Mouse (Mus musculus) left cerebral cortex, postnatal 14 days (tissue): ENCODE results near the gene Tbx2. TPM values are rescaled to one million over a fixed set of nuclear protein-coding genes. Genes with fewer than 3 reads are reported as not detected.

Source experiments
- DNase-seq, 2 experiments: peaks; one replicate each; pipeline ENCODE4 v3.0.0; 2021 to 2022; ENCODE audit warnings: low spot score in 2 of 2, mixed read lengths in 1 of 2
- intact Hi-C: fragments of 180-260 bp; cut with DNase I; formaldehyde crosslinking; loops from one replicate; pipeline ENCODE4 v1.15.1; 2025
- total RNA-seq, 2 experiments: library from RNA; stranded (reverse); gene quantifications; 2 replicates each; pipeline ENCODE4 v1.2.3; 2021

The Tbx2 gene
- total RNA-seq, 2 experiments from 2014 or later = 2.9 to 3.6 TPM

DNA sequence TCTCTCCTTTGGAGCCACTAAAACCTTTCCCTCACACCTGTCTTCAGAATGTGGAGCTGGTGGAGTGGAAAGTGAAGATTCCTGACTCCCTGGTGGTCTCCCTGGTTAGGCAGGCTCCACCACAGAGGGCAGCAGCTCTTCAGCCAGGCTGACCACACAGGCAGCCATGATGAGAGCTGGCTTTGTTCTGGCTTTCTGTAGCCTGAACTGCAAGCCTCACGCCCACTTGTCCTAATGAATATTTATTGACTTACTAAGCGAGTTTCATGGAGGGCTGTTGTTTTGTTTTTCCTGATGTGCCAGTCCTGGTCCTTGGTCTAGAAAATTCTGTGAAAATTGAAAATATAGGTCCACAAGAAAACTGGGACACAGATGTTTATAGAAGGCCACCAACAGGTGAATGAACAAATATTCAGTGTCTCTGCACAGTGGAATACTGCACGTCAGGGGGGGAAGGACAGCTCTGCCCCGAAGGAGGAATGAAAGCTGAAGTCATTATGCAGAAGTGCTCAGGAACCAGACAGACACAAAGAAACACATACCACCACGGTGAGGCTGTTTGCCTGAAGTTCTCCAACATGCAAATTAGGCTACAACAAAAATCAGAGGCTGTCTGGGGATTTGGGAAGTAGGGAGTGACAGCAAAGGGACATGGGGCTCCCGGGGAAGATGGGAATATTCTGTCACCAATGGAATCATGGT is 25.8 kb downstream of the Tbx2 start:
- intact Hi-C loops = no loop called here
- no peak for DNase-seq

- no peak for DNase-seq
- intact Hi-C loops = no loop called here
These were observed 32.0 kb downstream of the Tbx2 start for GRCm38 (mm10) chr11:85864363-85864762.

- intact Hi-C loops = no loop called here
- DNase-seq = no peak
These were observed 43.9 kb downstream of the Tbx2 start for GRCm38 (mm10) chr11:85876059-85876788.

GRCm38 (mm10) chr11:85884498-85884897 is 52.1 kb downstream of the Tbx2 start:
- DNase-seq = no peak
- intact Hi-C loops = no loop called here

GRCm38 (mm10) chr11:85885665-85886428 is 53.5 kb downstream of the Tbx2 start, which contains the start of gene Tbx4:
Gene Tbx4, plus strand, starts transcription at chr11:85886422.
- intact Hi-C loops = loop anchor here (5.0 kb wide), 2 partner anchors 44 to 1364 kb away; no protein-coding TSS in a partner anchor
- DNase-seq = no peak

GRCm38 (mm10) chr11:85886429-85886785 is 54.1 kb downstream of the Tbx2 start:
- intact Hi-C loops = loop anchor here (5.0 kb wide), 2 partner anchors 44 to 1364 kb away; no protein-coding TSS in a partner anchor
- DNase-seq = no peak

DNA sequence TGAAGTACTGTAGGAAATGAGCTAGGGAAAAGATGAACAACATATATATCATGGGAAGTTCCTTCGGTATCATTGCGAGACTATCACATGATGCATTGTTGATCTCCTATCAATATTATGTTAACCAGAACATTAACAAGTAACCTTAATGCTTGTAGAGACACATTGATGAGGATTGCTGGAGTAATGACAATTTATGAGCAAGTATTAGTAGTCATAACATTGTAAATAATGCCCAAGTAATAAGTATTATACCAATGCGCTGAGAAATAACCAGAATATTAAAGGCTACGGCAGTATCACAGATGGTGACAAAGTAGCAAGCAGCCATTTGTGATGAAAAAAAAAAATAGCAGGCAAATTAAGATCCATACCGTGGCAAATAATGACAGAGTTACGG is 54.9 kb downstream of the Tbx2 start:
- intact Hi-C loops = loop anchor here (5.0 kb wide), 2 partner anchors 45 to 1365 kb away; no protein-coding TSS in a partner anchor
- DNase-seq = no peak

GRCm38 (mm10) chr11:85887801-85888450 is 55.6 kb downstream of the Tbx2 start:
- no peak for DNase-seq
- intact Hi-C loops = loop anchor here (5.0 kb wide), 2 partner anchors 46 to 1366 kb away; no protein-coding TSS in a partner anchor

DNA sequence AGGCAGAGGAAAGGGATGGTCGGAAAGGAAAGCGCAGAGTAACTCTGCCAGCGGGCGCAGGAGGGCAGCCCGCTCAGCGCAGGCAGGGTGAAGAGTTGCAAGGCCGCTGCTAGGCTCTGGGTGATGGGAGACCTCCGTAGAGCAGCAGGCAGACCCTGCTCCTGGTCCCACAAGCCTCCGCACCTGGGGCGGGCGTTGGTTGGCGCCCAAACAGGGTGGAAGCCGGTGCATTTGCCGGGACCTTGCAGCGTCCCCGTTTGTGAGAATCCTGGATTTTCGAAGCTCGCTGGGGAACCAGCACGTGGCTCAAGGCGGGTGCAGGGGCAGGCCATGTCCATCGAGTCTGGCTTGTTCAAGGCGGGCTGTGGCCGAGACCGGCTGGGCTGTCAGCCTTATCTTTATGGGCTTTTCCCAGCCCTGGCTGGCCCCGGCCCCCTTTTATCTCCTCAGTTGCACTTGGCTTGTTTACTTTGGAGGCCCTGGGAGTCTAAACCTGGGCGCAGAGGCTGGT is 56.2 kb downstream of the Tbx2 start:
- DNase-seq = no peak
- intact Hi-C loops = loop anchor here (5.0 kb wide), 2 partner anchors 46 to 1366 kb away; no protein-coding TSS in a partner anchor

DNA sequence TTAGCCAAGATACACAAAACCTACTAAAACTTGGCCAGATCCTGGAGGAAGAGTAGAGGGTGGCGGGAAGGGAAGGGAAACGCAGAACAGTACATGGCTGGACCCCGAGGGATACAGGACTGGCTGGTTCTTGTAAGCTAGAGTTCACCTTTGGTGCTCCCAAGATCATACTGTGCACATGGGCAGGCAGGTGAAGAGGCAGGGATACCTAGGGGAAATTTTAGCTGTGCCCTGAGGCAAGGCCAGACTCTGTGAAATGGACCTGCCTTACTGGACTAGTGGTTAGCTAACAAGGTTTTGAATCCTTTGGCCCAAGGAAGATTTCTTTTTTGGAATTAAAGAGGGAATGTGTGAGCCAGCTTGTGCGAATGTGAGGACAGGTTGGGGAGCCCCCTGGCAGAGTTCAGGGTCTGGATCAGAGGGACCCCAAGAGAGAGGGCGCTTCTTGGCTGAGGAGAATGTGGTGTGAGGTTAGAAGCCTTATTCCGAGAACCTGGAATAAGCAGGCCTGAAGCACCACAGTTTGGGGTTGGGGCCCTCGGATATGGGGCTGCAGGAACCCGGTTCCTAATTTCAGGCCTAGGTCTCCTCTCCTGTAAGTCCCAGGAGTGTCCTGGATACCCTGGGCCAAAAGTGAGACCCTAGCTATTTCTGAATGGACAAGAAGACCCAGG is 56.8 kb downstream of the Tbx2 start:
- DNase-seq = no peak
- intact Hi-C loops = loop anchor here (5.0 kb wide), 2 partner anchors 47 to 1367 kb away; no protein-coding TSS in a partner anchor

DNA sequence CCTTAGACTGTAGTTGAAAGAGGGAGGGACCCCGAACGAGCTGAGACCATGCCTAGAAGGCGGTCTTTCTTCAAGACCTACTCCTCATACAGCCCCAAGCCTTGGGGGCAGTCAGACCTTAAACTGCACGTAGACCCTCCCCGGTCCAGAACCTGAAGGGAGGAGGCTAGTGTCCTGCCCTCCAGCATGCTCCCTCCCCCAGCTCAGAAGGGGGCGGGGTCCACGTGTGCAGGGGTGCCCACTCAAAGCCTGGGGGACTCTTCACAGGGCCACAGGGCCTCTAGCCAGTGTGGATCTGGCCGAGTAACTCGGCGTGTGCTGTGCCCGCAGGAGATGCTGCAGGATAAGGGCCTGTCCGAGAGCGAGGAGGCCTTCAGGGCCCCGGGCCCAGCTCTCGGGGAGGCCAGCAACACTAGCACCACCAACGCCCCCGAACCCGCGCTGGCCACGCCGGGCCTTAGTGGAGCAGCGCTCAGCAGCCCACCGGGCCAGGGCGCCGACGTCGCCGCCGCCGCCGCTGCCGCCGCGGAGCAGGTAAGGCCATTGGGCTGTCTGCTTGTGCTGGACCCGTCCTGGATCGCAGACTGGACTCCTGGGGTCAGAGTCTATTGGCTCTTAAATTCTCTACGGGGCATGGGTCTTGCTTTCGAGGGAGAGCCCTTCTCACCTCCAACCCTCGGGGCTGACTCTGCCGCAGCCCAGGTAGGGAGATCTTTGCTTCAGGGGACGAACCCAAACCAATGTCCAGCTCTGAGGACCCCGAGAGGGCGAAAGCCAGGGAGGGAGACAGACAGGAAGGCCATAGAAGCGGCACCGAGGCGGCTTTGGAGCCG is 57.6 kb downstream of the Tbx2 start:
- intact Hi-C loops = loop anchor here (5.0 kb wide), 2 partner anchors 48 to 1368 kb away; no protein-coding TSS in a partner anchor
- no peak for DNase-seq

GRCm38 (mm10) chr11:85890563-85890845 is 58.2 kb downstream of the Tbx2 start:
- DNase-seq = no peak
- intact Hi-C loops = no loop called here

DNA sequence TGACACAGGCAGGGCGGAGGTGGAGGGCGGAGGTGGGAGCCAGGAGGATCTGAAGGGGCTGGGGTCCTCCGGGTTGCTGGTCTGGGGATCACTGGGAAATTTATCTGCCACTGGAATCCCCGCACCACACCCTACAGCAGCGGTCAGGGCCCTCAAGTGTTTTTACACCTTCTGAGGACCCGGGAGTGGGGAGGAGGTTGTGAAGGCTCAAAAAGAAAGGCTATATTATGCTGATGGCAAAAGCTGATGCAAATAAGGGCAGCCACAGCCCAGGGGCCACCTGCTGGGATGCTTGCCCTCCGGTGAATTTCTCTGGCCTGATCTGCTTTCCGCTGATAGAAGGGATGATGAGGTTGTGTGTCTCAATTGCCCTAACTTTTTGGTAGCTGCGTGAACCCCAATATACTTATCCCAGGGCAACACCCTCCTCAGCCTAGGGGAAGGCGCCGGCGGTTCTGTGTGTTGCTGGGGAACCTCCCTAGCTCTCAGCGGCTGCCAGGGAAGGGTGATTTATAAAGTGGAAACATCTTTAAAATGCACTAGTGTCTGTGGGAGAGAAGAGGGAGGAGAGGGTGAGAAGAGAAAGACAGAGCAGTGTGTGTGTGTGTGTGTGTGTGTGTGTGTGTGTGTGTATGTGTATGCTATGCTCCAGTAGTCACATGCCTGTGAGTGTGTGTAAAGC is 58.8 kb downstream of the Tbx2 start:
- no peak for DNase-seq
- intact Hi-C loops = no loop called here

Other genes with a start within 250 kb of the Tbx2 start
- gene Gm11444, start 17.8 kb downstream of the Tbx2 start, total RNA-seq = not detected
- under 1 TPM; 0.59 to 0.61 TPM for gene Tbx4, start 53.9 kb downstream of the Tbx2 start, total RNA-seq